Mouse (Mus musculus): ENCODE measurements around the gene Slc6a21.
"Not testable (repeated sequence)": the region's sequence is repeated elsewhere in the genome, so short reads cannot be mapped to it uniquely, and the experiment has no call there.

Gene Slc6a21

GRCm38 (mm10) chr7:45277136-45277760, at the start of gene Slc6a21:
Slc6a21 (plus strand) TSS chr7:45277513.
- DNase-seq, result peak; percentile 63 to 83

DNA sequence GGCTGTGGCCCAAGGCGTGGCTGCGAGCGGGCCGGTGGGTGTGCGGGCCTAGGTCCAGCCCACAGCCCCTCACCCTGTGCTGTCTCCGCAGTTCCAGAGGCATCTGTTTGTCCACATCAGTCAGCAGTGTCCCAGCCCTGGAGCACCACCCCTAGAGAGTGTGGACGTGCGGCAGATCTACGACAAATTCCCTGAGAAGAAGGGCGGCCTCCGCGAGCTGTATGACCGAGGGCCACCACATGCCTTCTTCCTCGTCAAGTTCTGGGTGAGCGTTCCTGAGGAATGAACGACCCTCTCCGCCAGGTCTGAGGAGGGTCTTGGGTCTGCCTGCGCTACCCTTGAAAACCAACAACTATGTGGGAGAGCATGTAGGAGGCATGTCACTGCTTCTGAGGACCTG, 48.8 kb upstream of the Slc6a21 start:
- no peak for DNase-seq

GRCm38 (mm10) chr7:45229046-45229445, 48.3 kb upstream of the Slc6a21 start:
- DNase-seq, result no peak

DNA sequence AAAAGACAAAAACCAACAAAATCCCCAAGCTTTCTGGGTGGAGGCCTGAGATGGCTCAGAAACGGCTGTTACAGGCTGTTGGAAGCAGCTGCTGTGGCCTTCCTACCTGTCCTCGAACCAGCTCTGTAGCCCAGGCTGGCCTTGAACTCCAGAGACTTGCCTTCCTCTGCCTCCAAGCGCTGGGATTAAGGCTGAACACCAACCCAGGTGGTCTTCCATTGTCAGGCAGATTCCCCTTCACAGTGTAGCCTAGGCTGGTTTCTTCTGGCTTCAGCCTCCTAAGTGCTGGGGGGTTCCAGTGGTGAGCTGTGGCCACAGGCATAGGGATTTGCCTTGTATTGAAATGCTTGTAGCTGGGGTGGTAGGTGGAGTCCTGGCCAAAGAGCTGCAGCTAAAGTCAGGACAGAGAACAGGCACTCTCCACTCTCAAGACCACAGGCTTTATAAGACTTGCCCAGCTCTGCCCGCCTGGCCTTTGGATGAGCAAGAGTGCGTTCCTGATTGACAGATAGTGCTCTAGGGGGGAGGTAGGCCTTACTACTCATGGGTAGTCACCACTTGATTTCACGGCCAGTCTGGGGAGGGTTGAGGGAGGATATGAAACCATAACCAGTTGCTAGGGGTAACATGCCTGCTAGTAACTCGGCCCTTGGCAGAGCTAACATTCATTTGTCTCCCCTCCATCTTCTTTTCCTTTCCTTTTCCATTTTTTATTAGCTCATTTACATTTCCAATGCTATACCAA, 47.7 kb upstream of the Slc6a21 start:
- no peak for DNase-seq

DNA sequence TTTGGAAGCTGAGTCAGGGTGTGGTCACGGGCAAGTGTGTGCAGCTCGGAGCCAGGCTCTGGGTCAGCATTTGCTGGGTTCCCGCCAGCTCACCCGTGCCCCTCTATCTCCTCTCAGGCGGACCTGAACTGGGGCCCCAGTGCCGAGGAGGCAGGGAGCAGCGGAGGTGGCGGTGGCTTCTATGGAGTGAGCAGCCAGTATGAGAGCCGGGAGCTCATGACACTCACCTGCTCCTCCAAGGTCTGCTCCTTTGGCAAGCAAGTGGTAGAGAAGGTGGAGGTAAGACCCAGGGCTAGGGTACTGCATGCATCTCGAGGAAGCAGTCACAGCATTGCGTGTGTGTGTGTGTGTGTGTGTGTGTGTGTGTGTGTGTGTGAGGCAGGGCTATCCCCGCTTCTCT, 46.1 kb upstream of the Slc6a21 start:
- no peak for DNase-seq

DNA sequence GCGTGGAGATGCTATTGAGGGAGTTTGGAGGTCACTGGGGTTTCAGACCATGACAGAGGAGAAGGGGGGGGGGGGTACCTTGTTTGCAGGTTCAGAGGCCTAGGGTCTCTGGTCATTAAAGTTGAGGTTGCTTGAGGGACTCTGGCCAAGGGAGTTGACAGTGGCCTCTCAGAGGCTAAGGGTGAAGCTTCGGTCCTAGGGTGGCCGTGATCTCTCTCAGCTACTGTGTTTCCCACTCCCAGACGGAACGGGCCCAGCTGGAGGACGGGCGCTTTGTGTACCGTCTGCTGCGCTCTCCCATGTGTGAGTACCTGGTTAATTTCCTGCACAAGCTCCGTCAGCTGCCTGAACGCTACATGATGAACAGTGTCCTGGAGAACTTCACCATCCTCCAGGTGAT, 45.4 kb upstream of the Slc6a21 start:
- no peak for DNase-seq

DNA sequence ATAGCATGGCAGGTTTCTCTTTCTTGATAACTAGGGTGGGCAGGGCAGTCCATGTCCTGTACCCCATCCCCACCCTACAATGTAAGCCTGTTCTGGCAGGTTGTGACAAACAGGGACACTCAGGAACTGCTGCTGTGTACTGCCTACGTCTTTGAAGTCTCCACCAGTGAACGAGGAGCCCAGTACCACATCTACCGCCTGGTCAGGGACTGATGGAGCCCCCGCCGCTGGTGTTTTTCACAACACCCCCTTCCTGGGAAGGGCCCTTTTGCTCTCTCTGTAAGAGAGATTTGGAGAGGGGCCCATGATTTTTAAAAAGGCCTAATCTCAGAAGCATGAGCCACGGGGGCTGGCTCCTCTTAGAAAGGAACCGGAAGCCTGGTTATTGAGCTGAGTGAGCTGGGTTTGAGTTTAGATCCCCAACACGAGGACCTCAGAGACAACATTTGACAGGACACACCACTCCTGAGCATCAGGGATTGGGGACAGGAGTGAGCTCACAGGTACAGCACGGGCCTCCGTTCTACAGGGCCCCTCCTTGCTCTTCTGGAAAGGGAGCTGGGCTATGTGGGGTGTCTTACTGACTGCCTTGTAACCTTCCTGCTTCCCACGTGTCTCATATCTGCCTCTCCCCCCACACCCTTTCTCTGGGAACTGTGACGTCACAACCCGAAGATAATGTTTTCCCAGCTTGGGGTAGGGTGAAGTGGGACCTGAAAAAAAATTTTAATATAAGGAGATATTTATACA, 44.4 kb upstream of the Slc6a21 start:
- no peak for DNase-seq

GRCm38 (mm10) chr7:45233580-45234332, 43.6 kb upstream of the Slc6a21 start:
- no peak for DNase-seq

DNA sequence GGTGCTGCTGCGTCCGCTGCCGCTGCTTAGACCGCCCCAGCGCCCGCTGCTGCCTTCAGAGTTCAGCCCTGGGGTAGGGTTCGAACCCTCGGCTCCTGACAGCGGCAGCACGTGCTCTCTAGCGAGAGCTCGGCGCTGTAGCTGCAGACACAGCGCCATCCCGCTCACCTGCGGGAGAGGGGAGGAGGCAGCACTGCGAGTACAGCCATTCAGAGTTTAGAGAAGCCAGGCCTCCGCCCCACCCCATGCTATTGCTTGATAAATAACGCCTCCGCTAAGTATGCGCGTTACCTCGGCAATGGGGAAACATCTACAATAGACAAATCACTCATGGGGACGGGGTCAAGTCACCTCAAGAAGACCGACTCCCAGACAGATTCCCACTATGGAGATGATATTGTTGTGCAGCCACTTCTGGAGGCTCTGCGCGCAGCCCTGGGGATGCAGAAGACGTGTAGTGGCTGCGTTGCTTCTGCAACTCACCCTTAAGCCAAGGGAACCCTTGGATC, 42.9 kb upstream of the Slc6a21 start:
- no peak for DNase-seq

- DNase-seq, result peak in 1 of 2 experiments; percentile 17
Measured at GRCm38 (mm10) chr7:45234922-45235571, 42.3 kb upstream of the Slc6a21 start.

DNA sequence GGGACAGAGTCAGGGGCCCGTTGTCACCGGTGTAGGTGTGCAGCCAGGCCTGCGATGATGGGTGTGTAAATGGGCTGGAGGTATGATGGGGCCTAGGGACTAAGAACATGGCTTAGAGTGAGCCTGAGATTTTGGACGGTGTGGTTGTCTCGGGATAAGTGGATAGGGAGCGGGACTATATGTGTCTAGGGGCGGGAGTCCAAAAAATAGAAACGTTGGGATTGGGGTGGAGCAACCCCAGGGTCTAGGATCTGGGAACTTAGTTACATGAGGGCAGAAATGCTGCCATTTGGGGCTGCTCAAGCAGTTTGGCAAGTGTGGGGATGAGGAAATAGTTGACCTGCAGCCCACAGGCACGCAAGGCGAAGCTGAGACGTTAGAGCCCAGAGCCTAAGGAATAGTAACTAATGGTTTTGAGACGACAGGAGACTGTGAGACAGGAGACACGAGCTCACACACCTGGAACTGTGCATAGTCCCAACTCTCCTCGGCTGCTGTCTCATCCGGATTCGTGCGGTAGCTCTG, 41.6 kb upstream of the Slc6a21 start:
- no peak for DNase-seq

- DNase-seq, result no peak
Measured at GRCm38 (mm10) chr7:45237747-45238699, 39.3 kb upstream of the Slc6a21 start.

DNA sequence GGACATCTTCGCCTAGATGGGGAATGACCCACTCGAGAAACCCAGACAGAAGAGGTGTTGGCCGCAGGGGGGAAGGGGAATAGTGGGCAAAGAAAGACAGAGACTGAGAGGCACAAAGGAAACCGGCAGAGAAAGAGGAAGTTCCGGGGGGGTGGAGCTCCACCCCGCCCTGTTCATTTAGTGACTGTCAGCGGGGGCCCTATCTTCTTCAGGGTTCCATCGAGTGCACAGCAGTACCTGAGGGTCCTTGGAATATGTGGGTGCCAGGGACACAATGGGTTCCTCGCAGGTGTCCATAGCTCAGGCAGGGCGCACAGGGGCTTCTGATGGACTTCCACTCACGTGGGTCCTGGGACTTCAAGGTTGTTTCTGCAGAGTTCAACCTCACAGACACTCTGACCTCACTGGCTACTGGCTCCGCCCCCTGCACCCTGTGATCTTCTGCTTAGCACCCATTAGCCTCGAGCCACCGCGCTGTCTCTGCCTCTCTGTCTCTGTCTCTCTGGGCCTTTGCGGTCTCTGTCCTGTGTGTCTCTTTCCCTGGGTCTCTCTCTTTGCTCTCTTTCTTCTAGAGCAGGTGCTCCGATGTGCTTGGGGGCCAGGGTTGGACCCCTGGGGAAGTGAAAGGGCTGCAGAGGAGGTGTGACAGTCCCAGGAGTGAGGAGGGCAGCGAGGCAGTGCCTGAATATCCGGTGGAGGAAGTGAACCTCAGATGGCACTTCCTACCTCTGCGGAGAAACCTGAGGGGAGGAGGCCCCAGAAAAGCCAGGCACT, 38.4 kb upstream of the Slc6a21 start, which contains the start of gene Cd37:
Cd37 (minus strand) TSS at position 393 of the 774 bp plus-strand sequence.
- no peak for DNase-seq

- no peak for DNase-seq
Measured at GRCm38 (mm10) chr7:45240109-45240508, 37.2 kb upstream of the Slc6a21 start.

GRCm38 (mm10) chr7:45240633-45241388, 36.5 kb upstream of the Slc6a21 start, which contains the start of gene Slc6a16:
Slc6a16 (plus strand) TSS chr7:45241085.
- peak in 1 of 2 experiments; percentile 45 for DNase-seq

DNA sequence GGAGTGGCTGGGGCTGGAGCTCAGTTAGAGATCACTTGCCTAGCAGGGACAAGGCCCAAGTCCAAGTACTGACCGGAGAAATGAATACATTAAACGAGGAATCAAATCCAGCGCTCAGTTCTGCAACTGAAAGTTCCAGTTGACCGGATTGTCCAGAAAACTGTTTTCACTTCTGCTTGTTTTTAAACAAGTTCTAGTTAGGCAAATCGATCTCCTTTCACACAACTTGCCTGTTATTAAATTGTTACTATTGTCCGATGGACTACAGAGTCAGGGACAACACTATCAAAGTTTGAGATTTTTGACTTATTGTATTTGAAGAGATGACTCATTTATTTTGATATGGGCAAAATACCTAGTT, 35.9 kb upstream of the Slc6a21 start:
- no peak for DNase-seq

GRCm38 (mm10) chr7:45247666-45248065, 29.6 kb upstream of the Slc6a21 start:
- DNase-seq, result no peak

GRCm38 (mm10) chr7:45253806-45254205, 23.5 kb upstream of the Slc6a21 start:
- DNase-seq, result no peak

GRCm38 (mm10) chr7:45255822-45256221, 21.5 kb upstream of the Slc6a21 start:
- DNase-seq, result not testable (repeated sequence)
